Mouse (Mus musculus) B cell, adult 2 months (primary cell): ENCODE results near the gene Mt3.
"Not testable (repeated sequence)": the region's sequence is repeated elsewhere in the genome, so short reads cannot be mapped to it uniquely, and the experiment has no call there.

Source experiments
- DNase-seq, 2 experiments: peaks; one replicate each; pipeline ENCODE4 v3.0.0; 2022

Mt3 gene

GRCm38 (mm10) chr8:94154537-94154936 lies 2.1 kb downstream of the Mt3 start:
- no peak for DNase-seq

GRCm38 (mm10) chr8:94156092-94156491 lies 3.7 kb downstream of the Mt3 start:
- DNase-seq, result no peak

- DNase-seq, result not testable (repeated sequence)
These were observed 13.4 kb downstream of the Mt3 start for GRCm38 (mm10) chr8:94165772-94166171.

- peak; percentile 91 to 92 for DNase-seq
These were observed 14.8 kb downstream of the Mt3 start for GRCm38 (mm10) chr8:94167244-94167643.

GRCm38 (mm10) chr8:94169547-94169946 lies 17.1 kb downstream of the Mt3 start:
- DNase-seq, result no peak

- no peak for DNase-seq
These were observed 18.9 kb downstream of the Mt3 start for GRCm38 (mm10) chr8:94171321-94171755.

- DNase-seq, result peak; percentile 23 to 33
These were observed 19.8 kb downstream of the Mt3 start, which contains the start of gene Mt2 for GRCm38 (mm10) chr8:94172075-94172808. Gene Mt2 (plus strand): TSS chr8:94172664.

- no peak for DNase-seq
These were observed 20.7 kb downstream of the Mt3 start for GRCm38 (mm10) chr8:94172809-94173732.

GRCm38 (mm10) chr8:94173848-94174403 lies 21.5 kb downstream of the Mt3 start:
- no peak for DNase-seq

GRCm38 (mm10) chr8:94174619-94175213 lies 22.3 kb downstream of the Mt3 start:
- no peak for DNase-seq

GRCm38 (mm10) chr8:94177716-94178390 lies 25.4 kb downstream of the Mt3 start:
- no peak for DNase-seq

GRCm38 (mm10) chr8:94178857-94179712 lies 26.7 kb downstream of the Mt3 start, which contains the start of gene Mt1:
Gene Mt1 (plus strand): TSS chr8:94179082.
- DNase-seq, result peak; percentile 70 to 71

- peak in 1 of 2 experiments; percentile 13 for DNase-seq
These were observed 27.5 kb downstream of the Mt3 start for GRCm38 (mm10) chr8:94179713-94180560.

- DNase-seq, result no peak
These were observed 28.1 kb downstream of the Mt3 start for GRCm38 (mm10) chr8:94180561-94180908.

- DNase-seq, result no peak
These were observed 29.9 kb downstream of the Mt3 start for GRCm38 (mm10) chr8:94182055-94182929.

- peak; percentile 77 for DNase-seq
These were observed 30.7 kb downstream of the Mt3 start for GRCm38 (mm10) chr8:94183117-94183516.

GRCm38 (mm10) chr8:94184357-94184843 lies 32.0 kb downstream of the Mt3 start:
- DNase-seq, result no peak

- no peak for DNase-seq
These were observed 33.4 kb downstream of the Mt3 start for GRCm38 (mm10) chr8:94185791-94186190.

GRCm38 (mm10) chr8:94186542-94186941 lies 34.1 kb downstream of the Mt3 start:
- DNase-seq, result peak; percentile 80 to 81
